Mouse (Mus musculus) small intestine, adult 2 months (tissue): ENCODE data around the gene Nyx.

Source experiments
- CTCF ChIP-seq: fragments of 200-500 bp; IDR thresholded peaks from 2 replicates; pipeline ENCODE4 v1.5.1; 2012; ENCODE audit warnings: low read depth, mild to moderate bottlenecking, control low read depth, inconsistent platforms, low read length, moderate library complexity, mixed read lengths; ENCODE audit not compliant: insufficient replicate concordance, insufficient read length; ENCODE audit errors: extremely low read depth
- POLR2A ChIP-seq: fragments of 200-500 bp; IDR thresholded peaks from 2 replicates; pipeline ENCODE4 v1.6.1; 2012; ENCODE audit warnings: low read depth, mild to moderate bottlenecking, control low read depth, inconsistent platforms, low read length, moderate library complexity

GRCm38 (mm10) chrX:13489001-13489400, 23.1 kb downstream of the Nyx start:
- TF ChIP-seq POLR2A (no peak), CTCF (no peak)
